Mouse (Mus musculus) stomach, postnatal 0 days (tissue): ENCODE measurements around the gene Serinc2.

Experiments
- CTCF ChIP-seq: IDR thresholded peaks from 2 replicates; pipeline ENCODE4 v1.5.1; 2016; ENCODE audit warnings: antibody characterized with exemption, low read depth, mild to moderate bottlenecking, moderate library complexity
- EP300 ChIP-seq: optimal IDR thresholded peaks from 2 replicates; pipeline ENCODE3; 2016; ENCODE audit warnings: antibody characterized with exemption

GRCm38 (mm10) chr4:130251763-130252162 is 27.2 kb downstream of the Serinc2 start:
- TF ChIP-seq CTCF (no peak), EP300 (no peak)
